Mouse (Mus musculus) megakaryocyte, embryonic 14.5 days (primary cell): ENCODE results near the gene Gm5591. TPM values are rescaled to one million over a fixed set of nuclear protein-coding genes. Genes with fewer than 3 reads are reported as not detected.
"Not testable (repeated sequence)": the region's sequence is repeated elsewhere in the genome, so short reads cannot be mapped to it uniquely, and the experiment has no call there.

Source experiments
- H3K27me3 ChIP-seq: replicated peaks from 2 replicates; pipeline ENCODE3; 2012; ENCODE audit warnings: inconsistent platforms
- H3K36me3 ChIP-seq: replicated peaks from 2 replicates; pipeline ENCODE3; 2012; ENCODE audit warnings: low read length, inconsistent platforms, mixed read lengths
- H3K4me1 ChIP-seq: 2 replicates; pipeline ENCODE4 v1.6.1; 2012; ENCODE audit warnings: inconsistent platforms
- H3K4me3 ChIP-seq: replicated peaks from 2 replicates; pipeline ENCODE3; 2012; ENCODE audit warnings: moderate library complexity, mild to moderate bottlenecking, inconsistent platforms
- H3K9me3 ChIP-seq: 2 replicates; pipeline ENCODE4 v1.6.1; 2012; ENCODE audit warnings: inconsistent platforms
- polyA plus RNA-seq: library from polyadenylated mRNA; stranded (reverse); fragments of >175 nt; gene quantifications from 2 replicates; pipeline ENCODE4 v1.2.3, GENCODE M21; 2012; ENCODE audit warnings: low replicate concordance; ENCODE audit not compliant: insufficient read depth

Gene Gm5591
- polyA plus RNA-seq, result not detected in 2 replicates

- not testable (repeated sequence) for H3K27me3 ChIP-seq, H3K4me3 ChIP-seq, H3K4me1 ChIP-seq, H3K36me3 ChIP-seq, H3K9me3 ChIP-seq
Observed at GRCm38 (mm10) chr7:38528093-38528492, at the start of gene Gm5591. Gm5591 (minus strand) TSS chr7:38528193.

GRCm38 (mm10) chr7:38488468-38488867 is 39.5 kb downstream of the Gm5591 start:
- H3K4me1 ChIP-seq, H3K36me3 ChIP-seq, H3K27me3 ChIP-seq, H3K4me3 ChIP-seq, H3K9me3 ChIP-seq: not testable (repeated sequence)
